Mouse (Mus musculus): ENCODE measurements at regions not wholly inside any gene's neighbourhood (a gene's known extent, or its start where the extent isn't known, plus 50 kb on each side); places are given as distances from the start of the nearest gene placed in this dataset.

DNA sequence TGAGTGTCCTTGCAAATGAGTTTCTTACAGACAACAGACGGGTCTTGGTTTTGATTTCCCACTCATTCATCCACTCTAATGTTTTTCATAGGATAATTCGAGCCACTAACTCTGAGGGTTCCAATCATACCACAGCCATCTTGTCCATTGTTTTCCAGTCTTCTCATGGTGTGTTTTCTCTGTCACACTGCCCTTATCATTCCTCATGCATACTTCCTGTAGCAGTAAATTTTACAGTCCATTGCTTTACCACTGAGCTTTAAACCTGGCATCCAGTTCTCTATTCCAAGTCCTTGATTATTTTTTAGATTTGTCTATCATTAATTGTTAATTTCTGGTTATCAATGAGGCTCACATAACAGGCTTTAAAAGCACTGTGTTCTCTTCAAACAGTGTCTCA is 290.0 kb upstream of the Nrsn1 start:
- no peak for DNase-seq (ENCODE audit: low spot score in 2 of 2)

DNA sequence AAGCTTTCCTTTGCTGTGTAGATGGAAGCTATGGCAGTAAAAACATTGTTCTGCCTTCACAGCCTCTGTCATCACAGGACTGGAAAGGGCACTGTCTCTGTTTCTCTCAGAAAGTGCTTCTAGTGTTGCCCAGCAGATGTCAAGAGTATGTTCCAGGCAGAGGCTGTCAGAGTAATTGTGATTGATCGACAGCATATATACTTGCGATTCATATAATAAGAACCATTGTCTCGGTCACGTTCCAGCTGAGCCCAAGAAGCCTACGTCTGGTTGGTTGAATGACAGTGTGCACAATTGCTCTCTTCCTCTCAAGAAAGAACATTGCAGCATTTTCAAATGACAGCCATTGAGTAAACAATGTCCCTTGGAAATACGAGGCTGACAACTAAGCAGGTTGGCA is 284.7 kb upstream of the Nrsn1 start:
- DNase-seq (ENCODE audit: low spot score in 2 of 2): no peak

DNA sequence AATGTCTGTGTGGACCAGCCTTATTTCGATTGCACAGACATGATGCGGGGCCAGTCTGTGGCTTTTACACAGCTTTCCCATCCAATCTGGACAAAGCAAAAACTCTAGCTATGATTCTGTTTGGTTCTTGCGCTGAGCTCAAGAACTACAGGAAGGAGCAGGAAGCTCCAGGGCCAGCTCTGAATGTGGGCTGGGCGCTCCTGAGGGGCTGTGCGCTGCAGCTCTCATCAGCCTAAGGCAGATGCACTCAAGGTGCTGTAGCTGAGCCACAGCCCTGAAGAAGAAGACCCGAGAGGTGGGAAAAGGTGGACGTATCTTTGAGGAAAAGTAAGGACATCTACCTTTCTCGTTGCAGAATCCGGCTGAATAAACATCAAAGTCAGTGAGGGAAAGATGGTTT is 278.2 kb upstream of the Nrsn1 start:
- no peak for DNase-seq (ENCODE audit: low spot score in 2 of 2)

DNA sequence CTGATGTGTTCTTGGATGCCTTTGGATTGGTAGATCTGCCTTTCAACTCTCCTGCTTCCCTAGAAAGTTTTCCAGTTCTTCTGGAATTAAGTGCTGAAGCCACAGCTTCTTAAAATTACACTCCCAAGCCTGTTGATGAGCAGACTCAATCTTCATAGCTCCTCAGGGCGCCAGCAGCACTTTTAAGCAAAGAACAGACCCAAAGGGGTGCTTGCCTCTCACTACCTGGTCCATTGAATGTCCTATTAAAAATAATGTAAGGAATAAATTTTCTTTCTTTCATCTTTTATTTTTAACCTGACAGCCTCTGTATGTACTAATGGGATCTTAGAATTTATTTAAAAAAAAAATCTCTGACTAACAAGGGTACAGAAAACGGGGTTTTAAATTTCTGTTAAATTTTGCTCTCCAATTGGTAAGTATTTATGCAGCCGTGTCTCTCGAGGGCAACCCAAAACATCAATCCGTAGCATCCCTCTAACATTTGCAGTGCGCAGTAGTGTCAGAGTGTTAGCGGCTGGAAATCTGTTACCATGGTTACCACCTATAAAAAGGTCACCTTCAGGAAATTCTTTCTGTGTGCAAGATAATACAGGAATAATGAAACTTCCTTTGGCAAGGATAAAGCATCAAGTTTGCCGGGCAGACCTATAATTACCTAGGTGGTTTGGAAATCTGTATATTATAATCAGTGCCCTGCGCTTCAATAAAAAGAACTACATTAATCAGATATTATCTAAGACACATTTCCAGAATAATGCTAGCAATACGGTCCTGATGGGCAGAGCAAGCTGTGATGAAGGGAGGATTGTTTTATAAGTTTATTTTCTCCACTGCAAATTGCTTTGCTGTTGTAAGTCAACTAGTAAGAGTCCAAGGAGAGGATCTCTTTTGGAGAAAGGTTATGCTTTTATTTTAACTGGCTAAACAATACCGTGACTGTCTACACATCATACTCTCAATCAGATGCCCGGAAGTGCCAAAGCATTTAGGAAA is 277.1 kb upstream of the Nrsn1 start:
- DNase-seq (ENCODE audit: low spot score in 2 of 2): no peak

DNA sequence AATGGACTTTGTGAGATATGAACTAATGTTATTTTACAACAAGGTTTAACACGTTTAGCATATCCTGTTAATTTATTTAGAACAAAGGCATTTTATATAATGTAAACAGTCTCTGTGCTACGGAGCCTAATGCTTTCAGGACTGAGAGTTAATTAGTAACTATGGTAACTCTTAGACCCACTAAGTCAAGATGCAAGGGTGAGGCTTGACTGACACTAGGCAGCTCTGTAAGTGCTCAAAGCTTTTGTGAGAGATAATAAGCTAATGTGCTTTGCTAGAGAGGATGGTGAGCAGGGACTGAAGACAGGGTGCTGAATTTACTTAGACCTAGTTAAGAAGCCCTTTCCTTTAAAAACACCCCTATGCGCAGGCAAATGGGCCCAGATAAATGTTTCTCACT is 253.8 kb upstream of the Nrsn1 start:
- no peak for DNase-seq (ENCODE audit: low spot score in 2 of 2)

DNA sequence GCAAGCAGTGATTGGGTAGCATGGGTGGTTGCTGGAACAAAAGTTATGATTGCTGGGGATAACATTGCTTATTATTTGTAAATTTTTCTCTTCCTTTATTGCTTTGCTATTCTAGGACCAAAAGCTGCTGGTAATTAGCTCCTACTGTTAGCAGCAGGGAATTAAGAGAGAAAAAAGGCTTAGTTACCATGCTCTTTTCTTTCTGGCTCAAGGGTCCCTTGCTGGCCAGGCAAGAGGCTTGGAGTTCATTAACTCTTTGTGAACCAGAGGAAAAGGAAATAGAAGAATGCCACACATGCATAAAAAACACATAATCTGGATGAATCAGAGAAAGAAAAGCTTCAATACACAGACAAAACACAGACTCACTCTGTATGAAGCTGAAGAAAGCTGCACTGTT is 237.1 kb upstream of the Nrsn1 start:
- DNase-seq (ENCODE audit: low spot score in 2 of 2): no peak

DNA sequence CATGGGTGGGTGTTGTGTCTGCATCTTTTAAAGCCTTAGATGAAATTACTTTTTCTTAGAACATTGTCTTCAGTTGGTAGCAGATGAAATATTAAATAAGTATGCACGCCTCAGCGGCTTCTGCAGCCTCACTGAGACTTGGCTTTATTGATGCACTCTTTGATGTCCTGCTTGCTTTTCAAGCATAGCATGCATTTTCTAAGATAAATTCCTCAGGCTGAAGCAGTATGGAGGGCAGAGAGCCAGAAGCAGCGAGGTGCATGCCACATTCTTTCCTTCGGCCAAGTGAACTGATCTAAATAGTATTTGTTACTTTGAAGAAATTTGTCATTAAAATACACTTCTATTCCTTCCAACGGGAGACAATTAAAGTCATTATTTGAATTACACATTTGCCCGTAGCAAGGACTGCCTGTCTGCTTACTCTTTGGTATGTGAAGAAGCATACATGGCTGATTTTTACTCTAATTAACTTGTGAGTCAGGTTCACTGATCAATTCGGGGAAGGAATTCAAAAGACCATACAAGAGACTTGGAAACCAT is 224.3 kb upstream of the Nrsn1 start:
- no peak for DNase-seq (ENCODE audit: low spot score in 2 of 2)

DNA sequence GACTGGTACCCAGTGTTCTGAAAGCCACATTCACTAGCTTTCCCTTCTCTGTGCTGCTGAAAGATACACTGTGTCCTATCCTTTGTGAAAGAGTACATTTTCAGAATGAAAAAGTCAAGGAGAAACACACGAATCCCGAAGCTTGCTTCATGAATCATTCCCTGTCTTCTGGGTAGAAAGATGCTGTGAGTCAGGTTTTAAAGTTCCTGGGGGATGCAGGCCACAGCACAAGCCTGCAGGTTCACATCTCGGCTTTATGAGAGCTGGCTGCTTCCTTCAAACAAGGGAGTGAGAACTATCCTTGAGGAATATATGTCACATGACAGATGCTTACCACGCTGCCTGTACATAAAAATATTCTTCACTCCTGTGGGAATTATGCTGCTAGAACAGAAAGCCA is 219.7 kb upstream of the Nrsn1 start:
- DNase-seq (ENCODE audit: low spot score in 2 of 2): peak in 1 of 2 experiments; percentile 25

DNA sequence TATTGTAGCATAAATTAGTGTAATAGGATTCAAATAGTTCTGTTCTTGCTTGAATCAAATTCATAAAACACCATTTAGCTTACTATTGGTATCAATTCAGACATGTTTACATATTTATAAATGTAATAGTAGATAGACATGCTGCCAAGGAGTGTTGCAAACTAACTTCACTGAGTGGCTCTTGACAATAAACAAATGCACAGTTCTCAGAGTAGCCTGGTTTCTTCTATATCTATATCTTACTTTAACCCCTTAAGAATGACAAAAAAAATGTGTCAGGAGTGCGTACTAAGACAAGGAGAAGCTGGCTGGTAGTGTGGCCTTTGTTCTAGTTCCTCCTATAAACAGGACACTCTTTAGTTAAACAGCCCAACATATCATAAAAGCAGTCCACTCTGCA is 213.0 kb upstream of the Nrsn1 start:
- DNase-seq (ENCODE audit: low spot score in 2 of 2): no peak

DNA sequence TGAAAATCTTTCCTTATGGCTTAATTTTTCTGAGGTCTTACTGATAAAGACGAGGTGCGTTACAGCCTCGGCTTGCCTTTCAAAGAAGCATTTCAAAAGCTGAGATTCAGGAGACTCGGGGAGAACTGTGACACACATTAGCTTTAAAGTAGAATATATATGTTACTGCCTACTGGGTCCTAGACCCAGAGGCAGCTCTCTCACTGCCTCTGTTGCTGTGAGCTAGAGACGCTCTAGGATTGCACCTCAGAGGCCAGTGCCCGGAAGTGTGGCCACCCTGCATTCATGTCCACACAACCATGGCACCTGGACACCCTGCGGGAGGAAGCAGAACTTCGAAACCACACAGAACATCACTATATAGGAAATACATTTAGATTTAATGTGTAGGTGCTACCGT is 181.6 kb upstream of the Nrsn1 start:
- DNase-seq (ENCODE audit: low spot score in 2 of 2): no peak

DNA sequence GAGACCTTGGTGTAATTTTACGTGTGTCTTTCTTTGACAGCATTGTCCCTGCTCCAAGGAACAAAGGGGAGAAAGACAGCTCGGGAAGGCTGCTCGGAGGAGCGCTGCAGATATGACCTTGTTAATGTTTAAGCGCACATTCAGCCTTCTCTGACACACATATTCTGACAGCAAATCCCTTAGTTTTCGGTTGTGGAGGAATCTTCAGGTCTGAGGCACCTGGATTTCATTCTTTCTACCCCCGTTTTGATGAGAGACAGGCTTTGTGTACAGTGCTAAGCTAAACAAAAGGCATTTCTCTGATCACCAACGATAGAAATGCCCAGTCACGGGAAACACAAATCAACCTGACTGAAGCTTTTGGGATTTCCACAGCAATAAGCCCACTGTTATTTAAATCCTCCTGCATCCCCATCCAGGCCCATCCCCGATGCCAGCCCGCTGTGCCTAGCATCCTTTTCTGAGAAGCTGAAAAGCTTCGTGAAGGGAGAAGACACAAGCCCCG is 181.1 kb upstream of the Nrsn1 start:
- no peak for DNase-seq (ENCODE audit: low spot score in 2 of 2)

DNA sequence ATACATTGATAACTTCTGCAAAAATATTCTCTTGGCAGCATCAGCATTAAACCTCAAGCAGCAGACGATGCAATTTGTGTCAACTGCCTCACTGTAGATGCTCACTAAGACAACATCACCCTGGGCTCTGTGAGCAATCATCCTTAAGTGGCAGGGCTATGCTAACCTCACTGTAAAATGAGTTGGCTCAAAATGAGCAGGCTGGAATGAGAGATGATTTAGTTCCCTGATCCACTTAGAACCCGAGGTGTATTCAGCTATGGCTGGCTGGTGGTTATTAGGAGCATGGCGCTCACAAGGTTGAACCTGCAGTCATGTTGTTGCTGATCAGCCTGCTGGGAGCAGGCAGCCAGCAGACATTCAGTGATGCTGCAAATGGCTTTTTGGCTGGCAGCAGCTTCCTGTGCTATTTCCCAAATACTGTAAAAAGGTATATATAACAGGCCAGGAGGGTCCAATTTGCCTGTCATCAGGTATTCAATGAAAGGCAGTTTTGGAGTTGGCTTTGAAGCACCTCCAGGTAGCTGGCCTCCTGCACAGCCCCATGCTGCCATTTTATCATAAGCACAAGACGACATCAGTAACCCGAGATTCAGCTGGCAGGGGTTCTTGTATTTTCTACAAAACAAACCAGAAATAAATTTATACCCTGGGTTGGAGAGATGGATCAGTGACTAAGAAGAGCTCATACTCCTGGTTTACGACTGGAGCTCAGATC is 159.6 kb upstream of the Nrsn1 start:
- no peak for DNase-seq (ENCODE audit: low spot score in 2 of 2)

DNA sequence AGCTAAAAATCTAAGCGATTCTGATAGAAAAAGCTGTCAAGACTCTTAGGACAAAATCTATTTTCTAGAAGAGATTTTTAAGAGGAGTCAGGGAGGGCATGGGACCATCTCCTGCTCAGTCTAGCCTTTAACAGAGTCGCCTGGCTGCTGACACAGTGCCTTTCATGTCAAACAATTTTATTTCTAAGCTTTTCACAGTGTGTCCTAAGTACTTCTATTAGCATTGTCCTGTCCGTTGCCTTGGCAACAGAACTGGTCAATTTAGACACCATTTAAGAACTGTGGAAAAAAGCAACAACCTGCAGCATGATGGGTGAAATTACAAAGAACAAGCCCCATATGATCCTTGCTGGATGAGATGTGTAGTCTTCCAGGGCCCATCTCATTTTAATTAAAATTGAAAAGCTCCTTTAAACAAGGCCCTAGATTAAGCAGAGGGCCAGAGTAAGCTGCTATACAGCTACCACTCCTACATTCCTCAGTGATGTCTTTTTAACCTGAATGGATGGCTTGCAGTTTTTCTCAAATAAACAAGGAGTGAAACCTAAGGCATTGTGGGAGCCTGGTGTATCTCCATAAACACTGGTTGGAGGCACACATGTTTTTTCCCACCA is 133.0 kb upstream of the Nrsn1 start:
- no peak for DNase-seq (ENCODE audit: low spot score in 2 of 2)

DNA sequence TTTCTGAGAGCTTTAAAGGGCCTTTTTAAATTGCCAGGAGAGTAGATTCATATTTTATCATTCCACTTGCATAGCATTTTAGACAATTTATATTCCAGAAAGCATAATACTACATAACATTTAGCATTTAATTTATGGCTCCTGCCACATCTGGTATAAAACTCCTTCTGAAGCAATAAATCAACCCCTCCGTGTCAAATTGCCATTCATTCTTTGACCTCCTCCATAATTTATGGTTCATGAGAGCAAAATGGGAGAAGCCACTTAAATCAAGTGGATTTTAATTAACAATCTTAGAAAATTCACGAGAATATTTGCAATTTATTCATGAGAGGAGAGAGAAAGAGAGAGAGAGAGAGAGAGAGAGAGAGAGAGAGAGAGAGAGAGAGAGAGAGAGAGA is 132.4 kb upstream of the Nrsn1 start:
- no peak for DNase-seq (ENCODE audit: low spot score in 2 of 2)

DNA sequence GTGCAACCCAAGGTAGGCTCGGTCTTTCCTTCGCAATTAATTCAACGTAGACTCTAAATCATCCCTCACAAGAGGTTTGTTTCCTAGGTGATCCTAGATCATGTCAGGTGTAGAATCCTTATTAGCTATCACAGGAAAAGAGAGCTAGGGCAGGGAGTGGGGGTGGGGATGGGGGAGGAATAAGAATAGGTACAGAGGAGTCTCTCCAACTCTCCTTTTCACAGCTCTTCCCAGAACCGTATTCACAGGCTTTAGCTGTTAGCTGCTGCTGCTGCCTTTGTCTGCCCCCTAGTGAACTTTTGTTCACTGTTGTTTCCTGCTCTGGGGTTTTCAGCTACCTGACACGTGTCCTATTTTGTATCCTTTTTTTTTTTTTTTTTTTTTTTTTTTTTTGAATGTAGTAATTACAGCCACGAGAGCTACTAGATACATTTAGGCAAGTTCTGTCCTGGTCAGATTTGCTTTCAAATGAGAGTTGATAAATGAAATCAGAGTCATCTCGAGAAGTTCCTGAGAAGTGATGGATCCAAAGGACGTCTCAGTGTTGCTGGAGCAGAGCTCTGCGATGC is 131.7 kb upstream of the Nrsn1 start:
- peak; percentile 24 to 27 for DNase-seq (ENCODE audit: low spot score in 2 of 2)

DNA sequence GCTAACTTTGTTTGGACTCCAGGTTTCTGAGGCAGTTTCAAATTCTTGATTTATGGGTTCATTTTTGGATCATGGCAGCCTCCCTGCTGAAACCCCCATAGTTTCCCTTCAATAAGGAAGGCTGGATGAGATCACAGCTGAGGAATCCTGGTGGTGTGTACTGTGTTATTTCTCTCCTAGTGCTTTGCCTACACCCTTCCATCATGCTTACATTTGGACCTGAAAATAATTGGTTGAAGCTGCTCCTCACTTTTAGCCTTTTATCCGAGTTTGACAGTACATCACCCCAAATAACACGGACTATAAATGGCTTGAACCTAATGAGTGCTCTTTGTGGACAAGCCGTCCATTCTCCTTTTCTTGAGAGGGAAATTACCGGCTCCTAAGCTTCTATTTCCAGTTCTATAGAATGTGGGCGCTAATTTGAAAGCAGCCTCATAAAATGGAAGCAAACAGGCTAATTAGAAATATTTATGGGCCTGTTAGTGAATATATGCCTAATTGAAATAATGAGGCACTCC is 122.5 kb upstream of the Nrsn1 start:
- no peak for DNase-seq (ENCODE audit: low spot score in 2 of 2)

DNA sequence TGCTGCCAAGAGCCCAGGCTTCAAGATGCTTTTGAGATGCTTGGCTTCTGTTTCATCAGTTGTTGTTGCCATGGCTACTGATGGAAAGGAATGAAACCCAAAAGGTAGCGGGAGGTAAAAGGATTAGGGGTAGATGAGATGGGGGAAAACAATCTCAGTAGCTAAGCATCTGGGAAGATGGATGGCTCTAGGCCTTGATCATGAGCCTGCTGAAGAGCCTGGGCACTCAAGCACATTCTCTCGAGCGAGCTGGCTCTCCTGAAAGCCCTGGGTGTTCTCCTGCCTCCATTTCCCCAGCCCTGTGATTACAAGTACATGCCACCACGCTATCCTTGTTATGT is 92.3 kb upstream of the Nrsn1 start:
- DNase-seq (ENCODE audit: low spot score in 2 of 2): no peak

DNA sequence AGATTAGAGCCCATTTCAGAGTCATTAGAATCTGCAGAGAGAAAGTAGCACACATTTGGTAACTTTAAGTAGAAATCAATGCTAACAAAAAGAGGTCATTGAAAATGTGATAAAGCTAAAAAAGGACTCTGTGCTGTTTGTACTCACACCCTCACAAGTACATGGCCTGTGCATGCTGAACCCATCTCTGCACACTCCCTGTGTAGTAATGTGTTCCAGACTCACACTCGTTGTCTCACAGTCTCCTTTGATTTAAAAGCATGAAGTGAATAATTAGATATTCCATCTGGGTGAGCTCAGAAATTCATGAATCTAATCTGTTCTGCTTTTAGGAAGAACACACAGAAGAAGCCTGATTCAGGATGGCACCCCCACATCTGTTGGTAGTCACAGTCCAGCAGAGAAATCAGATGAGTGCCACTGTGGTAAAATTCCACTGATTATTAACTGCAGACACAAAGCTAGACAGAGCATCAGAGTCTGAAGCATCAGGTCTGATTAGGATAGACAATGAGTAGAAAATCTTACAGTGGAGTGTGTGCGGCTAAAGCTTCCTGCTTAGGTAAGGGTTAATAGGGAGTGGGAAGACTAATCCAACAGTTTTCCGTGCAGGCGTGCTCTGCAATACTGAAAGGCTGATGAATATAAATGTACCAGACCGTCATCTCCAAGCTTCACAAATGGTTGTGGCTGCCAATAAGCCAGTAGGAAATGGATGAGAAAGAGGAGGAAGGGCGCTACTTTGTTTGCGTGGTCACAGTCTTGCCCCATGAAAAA is 91.7 kb upstream of the Nrsn1 start:
- DNase-seq (ENCODE audit: low spot score in 2 of 2): peak; percentile 69 to 84

DNA sequence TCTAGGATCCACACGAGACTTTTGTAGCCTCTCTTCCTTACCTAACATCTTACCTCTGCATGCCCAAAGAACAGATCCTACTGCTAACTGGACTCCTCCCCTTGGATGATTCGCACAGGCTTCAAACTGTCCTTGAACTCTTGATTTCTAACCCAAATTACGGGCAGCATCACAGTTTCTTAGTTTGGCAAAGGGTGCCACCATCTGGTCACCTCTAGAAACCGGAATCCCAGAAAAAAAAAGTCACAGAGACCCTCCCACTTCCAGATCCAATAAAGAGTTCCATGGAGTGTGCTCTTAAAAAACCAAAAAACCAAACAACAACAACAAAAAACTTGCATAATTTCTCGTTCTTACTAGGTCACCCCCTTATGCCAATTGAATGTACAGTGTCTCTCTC is 77.3 kb upstream of the Nrsn1 start:
- DNase-seq (ENCODE audit: low spot score in 2 of 2): no peak

DNA sequence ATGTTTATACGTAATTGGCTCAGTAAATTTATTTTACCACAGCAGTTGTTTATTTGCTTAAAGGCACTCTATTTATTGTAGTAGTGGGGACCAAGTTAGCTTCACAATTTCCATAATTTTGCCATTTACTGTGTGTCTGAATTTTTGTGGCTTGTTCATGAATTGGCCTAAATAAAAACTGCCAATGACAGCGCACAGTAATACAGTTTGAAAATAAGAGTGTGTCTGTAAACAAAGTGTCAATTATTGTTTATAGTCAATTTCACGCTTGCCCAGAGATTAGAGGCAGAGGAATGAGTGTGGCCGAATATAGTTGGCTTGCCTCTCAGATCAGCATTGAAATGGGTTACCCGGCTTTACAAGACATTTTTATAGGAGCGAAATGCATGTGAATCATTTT is 73.0 kb upstream of the Nrsn1 start:
- no peak for DNase-seq (ENCODE audit: low spot score in 2 of 2)

DNA sequence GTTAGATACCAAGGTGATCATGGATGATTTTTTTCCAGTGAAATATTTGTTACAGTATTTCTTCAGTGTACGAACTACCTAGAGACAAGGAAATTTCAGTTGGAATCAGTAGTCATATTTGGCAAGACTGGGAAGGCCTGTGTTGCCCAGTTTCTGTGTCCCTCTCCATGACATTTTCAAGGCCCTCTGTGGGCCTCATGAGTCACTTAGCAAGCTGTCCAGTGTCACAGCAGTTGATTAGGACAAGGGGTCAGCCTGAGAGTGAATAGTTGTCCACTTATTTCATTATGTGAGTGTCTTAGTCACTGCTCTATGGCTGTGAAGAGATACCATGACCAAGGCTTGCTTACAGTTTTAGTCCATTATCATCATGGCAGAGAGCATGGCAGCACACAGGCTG is 71.5 kb upstream of the Nrsn1 start:
- no peak for DNase-seq (ENCODE audit: low spot score in 2 of 2)

Data from right cerebral cortex, postnatal 10 days (tissue).